Mouse (Mus musculus) cerebellum, adult 2 months (tissue): ENCODE results near the gene Itm2c.

Experiments used
- CTCF ChIP-seq: fragments of 200-500 bp; IDR thresholded peaks from 2 replicates; pipeline ENCODE4 v1.5.1; 2011; ENCODE audit warnings: low read depth, mild to moderate bottlenecking, control low read depth, low read length, moderate library complexity, borderline replicate concordance; ENCODE audit not compliant: insufficient read depth
- POLR2A ChIP-seq: fragments of 200-500 bp; IDR thresholded peaks from 2 replicates; pipeline ENCODE4 v1.6.1; 2011; ENCODE audit warnings: low read length, control low read depth, borderline replicate concordance; ENCODE audit not compliant: insufficient read depth

DNA sequence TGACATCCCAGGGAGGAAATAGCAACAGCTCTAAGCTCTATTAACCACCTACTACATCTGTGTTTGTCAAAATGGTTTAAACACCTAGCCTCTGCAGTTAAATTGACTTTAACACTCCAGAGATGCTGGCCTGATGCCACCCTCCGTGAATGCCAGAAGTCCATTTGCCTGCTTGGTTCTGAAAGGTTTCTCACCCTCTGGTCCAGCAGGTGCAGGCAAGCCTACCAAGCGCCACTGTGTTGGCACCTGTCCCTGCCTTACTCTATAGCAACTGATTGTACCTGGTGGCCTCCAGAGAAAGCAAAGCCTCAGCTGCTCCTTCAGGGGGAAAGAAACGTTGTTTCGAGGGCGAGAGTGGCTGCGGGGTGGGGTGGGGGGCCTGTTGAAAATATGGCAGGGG lies 42.2 kb downstream of the Itm2c start:
- no peak for TF ChIP-seq CTCF
- no peak for TF ChIP-seq POLR2A
